Mouse (Mus musculus): ENCODE data around the gene Gpatch11.

GRCm38 (mm10) chr17:78791068-78791689, 44.2 kb upstream of the Gpatch11 start:
- TF ChIP-seq CTCF (IDR thresholded peaks at IDR 0.05; ENCODE audit: low read depth, low read length) (no peak), POLR2A (IDR thresholded peaks at IDR 0.05; ENCODE audit: borderline replicate concordance, low read depth, low read length) (no peak)
